Mouse (Mus musculus): ENCODE measurements around the gene Kif1bp.

- TF ChIP-seq POLR2A (IDR thresholded peaks at IDR 0.05; ENCODE audit: extremely low read depth, insufficient read depth, low read length) (no peak), CTCF (IDR thresholded peaks at IDR 0.05; ENCODE audit: extremely low read depth, insufficient read depth, low read length) (no peak)
These were observed 37.5 kb downstream of the Kif1bp start for GRCm38 (mm10) chr10:62540800-62541199.
